Mouse (Mus musculus): Measurements from ENCODE around the gene Ddx42. TPM values are rescaled to one million over a fixed set of nuclear protein-coding genes. Genes with fewer than 3 reads are reported as not detected.
"Not testable (repeated sequence)": the region's sequence is repeated elsewhere in the genome, so short reads cannot be mapped to it uniquely, and the experiment has no call there.

Ddx42 gene
- total RNA-seq, 2 experiments from 2014 or later = 46.1 to 47.3 TPM

DNA sequence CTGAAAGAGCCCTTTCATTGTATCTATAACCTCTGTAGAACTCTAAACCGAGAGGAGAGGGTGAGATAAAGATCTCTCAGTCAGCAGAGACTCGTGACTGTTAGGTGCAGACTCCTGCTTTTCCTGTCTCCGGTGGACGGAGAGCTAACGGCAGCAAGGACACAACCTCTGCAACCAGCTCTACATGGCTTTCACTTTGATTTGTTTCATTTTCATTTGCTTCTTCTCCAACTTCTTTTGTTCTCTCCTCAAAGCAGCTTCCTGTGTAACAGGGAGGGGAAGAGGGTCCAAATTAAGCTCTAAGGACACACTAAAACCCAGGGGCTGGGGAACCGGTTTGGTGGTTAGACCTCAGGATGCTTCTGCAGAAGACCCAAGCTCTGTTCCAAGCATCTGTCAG is 16.0 kb upstream of the Ddx42 start:
- DNase-seq (ENCODE audit: low spot score in 2 of 2) = no peak

DNA sequence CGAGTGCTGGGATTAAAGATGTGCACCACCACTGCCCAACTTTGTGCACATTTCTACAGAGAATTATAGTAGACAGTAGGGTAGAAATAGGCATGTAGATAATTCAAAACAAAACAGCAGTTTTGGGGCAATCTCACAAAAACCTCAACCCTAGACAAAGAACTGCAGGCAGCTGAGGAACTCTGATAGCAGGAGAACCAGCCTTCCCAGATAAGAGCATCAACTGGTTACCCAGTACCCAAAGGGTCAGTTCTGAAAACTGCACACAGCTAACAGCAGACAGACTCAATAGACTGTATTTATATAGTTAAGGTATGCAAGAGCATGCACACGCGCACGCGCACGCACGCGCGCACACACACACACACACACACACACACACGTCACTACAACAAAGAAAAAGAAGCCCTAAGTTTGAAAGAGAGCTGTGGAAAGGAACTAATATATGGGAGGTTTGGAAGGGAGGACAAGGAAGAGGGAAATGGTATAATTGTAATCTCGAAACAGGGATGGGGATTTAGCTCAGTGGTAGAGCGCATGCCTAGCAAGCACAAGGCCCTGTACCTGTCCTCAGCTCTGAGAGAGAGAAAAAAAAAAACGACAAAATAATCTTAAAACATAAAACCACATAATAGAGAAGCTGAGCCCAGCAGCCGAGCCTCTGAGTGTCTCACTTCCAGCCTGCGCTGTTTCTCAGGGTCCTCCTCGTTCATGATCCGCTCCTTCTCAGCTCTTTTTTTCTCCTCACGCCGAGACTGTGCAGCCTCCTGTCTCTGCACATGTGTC is 15.2 kb upstream of the Ddx42 start:
- DNase-seq (ENCODE audit: low spot score in 2 of 2) = no peak

DNA sequence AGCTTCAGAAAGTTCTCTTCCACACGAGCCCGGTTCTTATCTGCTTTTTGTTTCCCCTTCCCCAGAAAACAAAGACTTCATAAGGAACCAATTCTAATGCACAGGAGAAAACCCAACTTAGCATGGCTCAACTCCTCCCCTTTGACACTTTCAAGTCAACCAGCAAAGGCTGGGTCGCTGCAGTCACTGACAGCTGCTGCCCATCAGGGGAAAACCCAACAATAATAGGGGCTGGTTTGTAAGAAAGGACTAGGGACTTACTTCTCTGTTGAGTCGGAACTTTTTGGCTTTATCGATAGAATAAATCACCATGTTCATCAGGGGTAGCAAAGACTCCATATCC is 14.6 kb upstream of the Ddx42 start, which contains the start of gene Strada:
TSS of gene Strada (minus strand) at position 46 of the 343 bp plus-strand sequence.
- no peak for DNase-seq (ENCODE audit: low spot score in 2 of 2)

DNA sequence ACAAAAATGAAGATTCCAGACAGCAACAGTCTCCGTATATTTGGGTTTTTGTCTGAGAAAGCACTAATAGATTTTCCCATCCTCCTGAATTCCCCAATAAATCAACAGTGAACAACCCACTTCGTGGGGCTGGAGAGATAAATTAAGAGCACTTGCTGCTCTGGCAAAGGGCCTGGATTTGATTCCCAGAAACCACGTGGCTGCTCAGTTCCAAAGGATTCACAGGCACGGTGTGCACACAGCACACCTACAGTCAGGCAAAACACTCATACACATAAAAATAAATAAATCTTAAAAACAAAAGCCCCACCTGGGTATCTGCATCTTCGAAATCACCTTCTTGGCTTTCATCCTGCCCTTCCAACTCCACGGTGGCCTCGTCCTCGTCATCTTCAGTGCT is 4.0 kb upstream of the Ddx42 start:
- no peak for DNase-seq (ENCODE audit: low spot score in 2 of 2)

DNA sequence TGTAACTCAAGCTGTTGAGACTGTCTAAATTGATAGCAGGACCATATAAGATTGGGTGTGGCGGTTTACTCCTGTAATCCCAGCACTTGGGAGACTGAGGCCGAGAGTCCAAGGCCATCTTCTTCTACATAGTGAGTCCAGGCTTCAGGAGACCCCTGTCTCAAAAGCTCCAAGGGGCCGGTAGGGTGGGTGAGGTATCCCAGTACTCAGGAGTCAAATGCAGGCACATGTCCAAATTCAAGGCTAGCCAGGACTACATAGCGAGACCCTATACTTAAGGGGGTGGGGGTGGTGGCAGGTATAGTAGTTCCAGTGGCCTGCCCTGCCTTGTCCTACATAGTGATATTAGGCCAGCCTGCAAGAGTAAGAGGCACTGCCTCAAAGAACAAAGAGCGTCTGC is 1.9 kb upstream of the Ddx42 start:
- no peak for DNase-seq (ENCODE audit: low spot score in 2 of 2)

DNA sequence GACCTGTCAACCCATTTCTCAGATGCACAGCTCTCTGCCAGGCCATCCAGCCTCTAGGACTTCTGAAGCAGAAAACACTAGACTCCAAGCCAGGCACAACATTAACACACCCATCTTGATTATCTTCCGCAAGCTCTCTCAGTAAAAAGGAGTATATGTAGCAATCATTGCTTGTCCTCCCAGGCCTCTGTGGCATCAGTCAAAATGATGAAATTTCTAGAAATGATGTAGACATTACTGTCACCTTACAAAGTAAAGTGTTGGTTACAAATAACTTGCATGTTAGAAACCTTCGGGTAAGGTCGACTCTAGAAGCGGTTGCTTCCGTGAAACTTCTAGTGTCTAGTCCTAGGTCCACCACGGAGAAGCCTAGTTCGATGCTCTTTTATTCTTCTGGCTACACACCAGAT is 1.3 kb upstream of the Ddx42 start:
- no peak for DNase-seq (ENCODE audit: low spot score in 2 of 2)

DNA sequence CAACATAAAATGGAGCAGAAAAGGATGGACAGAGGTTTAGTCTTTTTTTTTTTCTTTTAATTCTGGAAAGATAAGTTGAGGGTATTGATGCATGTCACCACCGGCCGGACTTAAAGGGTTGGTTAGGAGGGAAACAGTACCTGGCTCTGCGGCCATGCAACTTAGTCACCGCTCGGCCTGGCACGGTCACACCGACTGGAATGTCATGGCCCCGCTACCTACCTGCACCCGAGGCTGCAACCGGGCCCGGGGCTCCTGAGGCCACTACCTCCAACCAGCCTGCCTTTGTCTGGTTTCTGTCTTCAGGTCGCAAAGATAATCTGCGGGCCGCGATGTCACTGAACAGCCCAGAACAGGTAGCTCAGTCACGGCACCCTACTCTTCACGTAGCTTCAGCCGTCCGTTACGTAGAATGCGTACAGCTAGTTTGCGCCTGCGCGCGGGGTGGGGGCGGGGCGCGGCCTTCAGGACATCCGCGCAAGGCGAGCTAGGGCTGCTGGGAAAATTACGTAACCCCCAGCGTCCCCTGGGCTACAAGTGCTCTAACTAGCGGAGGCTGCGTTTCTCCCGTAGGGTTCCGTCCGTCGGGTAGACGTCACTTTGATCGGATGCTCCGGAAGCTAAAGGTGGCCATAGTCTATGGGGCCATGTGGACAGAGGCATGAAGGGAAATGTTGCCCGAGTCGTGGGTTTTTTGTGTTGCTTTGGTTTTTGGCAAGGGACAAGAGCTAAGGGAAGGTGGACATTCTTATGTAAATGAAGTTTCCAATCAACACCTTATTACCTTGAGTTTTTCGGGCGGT is 598 bp upstream of the Ddx42 start, which contains the start of gene Ccdc47:
TSS of gene Ccdc47 (minus strand) at position 418 of the 803 bp plus-strand sequence.
- DNase-seq (ENCODE audit: low spot score in 2 of 2) = peak; percentile 86 to 94

DNA sequence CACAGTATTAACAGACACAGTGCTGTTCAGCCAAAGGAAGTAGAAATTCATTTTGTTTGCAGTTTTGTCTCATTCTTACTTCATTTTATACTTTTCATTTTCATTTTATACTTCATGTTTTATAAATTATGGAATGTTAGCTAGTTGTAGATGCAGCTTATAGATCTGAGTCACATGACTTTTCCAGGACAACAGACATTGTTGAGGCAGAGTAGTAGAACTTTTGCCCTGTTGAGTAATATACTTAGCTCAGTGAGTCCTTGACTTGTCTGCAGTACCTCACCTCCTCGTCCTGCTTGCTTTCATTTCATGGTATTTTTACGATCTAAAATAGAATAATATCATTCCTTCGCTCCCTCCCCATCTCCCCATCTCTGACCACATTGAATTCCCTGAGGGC is 3.9 kb downstream of the Ddx42 start:
- no peak for DNase-seq (ENCODE audit: low spot score in 2 of 2)

DNA sequence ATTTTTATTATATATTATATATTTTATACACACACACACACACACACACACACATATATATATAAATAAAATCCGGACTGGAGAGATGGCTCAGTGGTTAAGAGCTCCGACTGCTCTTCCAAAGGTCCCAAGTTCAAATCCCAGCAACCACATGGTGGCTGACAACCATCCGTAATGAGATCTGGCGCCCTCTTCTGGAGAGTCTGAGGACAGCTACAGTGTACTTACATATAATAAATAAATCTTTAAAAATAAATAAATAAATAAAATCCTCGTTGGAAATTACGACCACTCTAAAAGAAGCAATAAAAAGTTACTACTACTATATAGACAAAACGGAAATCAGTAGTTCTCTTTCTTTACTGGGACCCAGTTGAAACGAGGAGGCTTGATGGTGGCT is 17.3 kb downstream of the Ddx42 start:
- DNase-seq (ENCODE audit: low spot score in 2 of 2) = not testable (repeated sequence)

DNA sequence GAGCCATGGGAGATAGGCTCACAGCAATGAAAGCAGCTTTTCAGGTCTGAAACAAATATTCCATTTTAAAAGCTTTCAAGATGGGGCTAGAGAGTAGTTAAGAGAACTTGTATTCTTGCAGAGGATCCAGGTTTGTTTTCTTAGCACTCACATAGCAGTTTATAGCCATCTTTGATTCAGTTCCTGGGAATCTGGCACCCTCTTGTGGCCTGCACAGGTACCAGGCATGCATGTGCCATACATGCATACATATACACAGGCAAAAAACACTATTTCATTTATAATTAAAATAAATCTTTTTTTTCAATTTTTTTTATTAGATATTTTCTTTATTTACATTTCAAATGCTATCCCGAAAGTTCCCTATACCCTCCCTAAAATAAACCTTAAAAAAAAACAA is 30.1 kb downstream of the Ddx42 start:
- DNase-seq (ENCODE audit: low spot score in 2 of 2) = no peak

DNA sequence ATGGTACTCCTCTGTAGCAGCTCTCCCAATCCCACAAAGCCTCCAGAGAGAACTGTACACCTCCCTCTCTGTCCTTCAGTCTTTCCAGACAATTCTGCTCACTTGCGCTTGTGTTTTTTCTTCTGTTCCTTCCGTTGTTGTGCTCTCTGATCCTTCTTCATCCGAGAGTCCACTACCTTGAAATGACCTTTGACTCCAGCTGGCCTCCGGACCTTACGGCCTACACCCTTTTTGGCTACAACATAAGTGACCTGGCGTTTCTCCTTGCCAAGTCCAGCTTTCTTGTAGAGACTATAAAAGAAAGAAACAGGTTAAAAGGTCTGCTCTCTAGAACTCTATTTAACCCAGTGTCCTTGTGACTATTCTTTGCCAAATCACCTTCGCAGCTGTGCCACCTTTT is 32.6 kb downstream of the Ddx42 start:
- no peak for DNase-seq (ENCODE audit: low spot score in 2 of 2)

DNA sequence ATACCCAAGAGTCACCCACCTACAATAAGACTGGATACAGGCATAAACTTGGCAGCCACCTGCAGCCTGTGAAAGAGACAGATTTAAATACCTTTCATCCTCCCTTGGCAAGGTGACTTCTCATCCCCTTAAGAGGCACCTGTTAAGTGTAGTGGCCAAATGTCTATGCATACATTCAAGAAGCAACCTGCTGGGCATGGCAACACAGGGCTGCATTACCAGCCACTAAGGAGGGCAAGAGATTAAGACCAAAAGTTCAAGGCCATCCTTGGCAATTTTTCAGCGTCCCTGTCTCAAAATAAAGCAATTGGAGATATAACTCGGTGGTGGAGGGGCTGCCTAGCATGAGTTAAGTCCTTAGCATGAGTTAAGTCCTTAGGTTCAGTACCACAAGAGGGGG is 38.0 kb downstream of the Ddx42 start:
- DNase-seq (ENCODE audit: low spot score in 2 of 2) = no peak

DNA sequence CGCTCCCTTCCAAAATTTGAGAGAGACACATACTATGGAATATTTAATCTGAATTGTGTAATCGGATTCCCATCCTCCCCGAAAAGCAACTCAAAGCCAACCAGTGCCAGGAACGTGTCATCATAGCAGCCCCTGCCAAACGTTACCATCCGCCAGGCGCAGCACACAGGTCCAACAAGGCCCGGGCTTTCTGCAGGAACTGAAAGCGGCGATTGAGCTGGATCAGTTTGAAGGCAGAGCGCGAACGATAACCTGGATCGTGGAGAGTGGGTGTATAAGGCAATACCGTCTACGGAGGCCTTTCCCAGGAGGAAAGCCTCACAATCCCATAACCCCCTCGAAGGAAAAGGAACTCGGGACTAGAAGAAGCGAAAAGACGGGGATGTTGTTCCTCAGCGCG is 38.4 kb downstream of the Ddx42 start:
- no peak for DNase-seq (ENCODE audit: low spot score in 2 of 2)

DNA sequence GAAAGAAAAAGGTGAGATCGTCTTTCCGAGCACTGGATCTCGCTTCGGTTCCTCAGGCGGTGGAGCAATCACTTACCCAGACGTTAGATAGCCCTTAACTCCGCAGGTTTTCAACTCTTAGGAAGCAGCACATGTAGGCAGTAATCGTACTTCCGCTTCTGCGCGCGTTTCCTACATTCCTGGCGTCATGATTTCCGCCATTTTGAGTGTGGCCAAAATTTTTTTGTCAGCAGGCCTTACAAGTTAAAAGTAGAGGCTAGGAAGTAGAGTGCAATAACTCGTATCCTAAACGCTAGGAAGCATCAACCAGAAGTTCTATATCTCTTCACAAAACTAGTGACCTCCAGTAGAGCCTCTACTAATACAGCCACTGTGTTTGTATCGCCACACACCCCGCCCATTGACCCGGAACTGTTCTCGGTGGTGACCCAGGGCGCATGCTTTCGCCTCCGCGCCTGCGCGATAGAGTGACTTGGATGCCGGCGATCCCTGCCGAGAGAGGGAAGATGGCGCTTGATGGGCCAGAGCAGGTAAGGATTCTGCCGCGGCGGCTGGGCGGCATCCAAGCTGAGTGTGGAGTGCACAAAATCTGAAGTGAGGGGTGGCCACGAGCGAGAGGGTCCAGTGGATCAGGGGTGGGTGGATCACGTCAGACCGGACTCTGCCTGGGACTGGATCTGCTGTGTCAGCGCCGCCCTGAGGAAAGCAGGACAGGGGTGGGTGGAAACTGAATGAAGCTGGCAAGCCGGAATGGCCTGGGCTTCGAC is 39.1 kb downstream of the Ddx42 start, which contains the start of the genes Ftsj3 and Psmc5:
TSS of gene Ftsj3 (minus strand) at position 395 of the 767 bp plus-strand sequence.
TSS of gene Psmc5 (plus strand) at position 470 of the 767 bp plus-strand sequence.
- peak; percentile 97 to 100 for DNase-seq (ENCODE audit: low spot score in 2 of 2)

DNA sequence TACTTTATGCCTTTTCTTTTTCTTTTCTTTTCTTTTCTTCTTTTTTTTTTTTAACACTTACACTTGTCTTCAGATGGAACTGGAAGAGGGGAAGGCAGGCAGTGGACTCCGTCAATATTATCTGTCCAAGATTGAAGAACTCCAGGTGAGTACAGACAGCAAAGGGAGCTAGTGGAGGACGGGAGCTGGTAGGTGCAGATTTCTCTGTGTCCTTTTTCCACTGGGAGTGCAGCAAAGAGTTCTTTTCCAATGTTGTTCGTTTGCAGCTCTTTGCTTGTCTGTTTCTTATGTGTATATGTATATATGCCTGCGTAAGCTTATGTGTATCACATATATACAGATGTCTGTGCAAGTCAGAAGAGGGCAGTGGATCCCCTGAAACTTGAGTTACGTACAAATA is 40.0 kb downstream of the Ddx42 start:
- DNase-seq (ENCODE audit: low spot score in 2 of 2) = no peak

DNA sequence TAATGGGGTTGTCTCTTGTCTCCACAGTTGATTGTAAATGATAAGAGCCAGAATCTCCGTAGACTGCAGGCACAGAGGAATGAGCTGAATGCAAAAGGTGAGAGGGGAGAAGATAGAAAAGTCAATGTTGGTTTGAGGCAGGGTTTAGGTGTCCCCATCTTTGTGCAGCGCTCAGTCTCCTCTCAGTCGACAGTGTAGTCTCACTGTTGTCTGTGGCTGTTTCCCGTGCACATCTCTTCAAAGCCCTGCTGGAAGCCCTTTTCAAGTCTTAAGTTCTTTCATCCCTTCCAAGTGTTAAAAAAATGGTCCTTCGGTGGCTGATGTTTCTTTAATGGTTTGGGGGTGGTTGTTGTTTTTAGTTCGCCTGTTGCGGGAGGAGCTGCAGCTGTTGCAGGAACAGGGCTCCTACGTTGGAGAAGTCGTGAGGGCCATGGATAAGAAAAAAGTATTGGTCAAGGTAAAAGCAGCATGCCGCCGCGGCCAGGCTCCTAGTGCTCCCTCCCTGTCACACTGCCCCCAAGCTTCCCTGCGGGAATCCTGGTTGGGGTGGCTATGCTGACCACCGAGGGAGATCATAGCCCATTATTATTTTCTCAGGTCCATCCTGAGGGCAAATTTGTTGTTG is 44.2 kb downstream of the Ddx42 start:
- no peak for DNase-seq (ENCODE audit: low spot score in 2 of 2)

DNA sequence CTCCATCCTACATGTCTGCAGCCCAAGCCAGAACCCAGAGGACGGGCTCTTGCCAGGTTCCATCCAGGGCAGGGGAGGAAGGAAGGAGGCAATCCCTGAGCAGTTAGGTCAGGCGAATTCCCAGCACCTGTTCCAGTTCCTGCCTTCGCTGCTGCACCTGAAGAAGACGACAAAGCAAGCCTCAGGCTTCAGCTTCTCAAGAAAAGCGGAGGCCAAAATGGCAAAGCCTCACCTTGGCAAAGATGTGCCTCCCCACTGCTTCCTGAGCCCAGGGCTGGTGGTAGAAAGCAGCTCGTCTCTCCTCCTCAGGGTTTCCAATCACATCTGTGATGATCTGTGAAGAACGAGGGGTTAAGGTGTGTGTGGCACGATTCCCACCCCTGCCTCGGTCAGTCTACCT is 47.2 kb downstream of the Ddx42 start:
- DNase-seq (ENCODE audit: low spot score in 2 of 2) = no peak

DNA sequence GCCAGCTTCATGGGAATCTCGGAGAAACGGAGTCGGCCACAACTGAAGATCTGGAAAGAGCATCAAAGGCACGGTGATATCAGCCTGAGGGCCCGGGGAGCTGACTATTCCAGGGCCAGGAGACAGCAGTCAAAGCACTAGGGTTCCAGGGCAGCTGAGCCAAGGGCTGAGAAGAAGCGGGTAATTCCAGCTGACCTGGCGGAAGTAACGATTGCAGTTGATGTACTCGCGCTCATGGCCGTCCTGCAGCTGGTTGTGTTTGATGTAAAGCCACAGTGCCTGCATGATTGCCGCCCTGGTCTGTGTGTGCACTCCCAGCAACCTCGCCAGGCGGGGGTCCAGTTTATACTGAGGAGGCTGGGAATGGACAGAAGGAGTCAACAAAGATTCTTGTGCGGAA is 48.3 kb downstream of the Ddx42 start:
- no peak for DNase-seq (ENCODE audit: low spot score in 2 of 2)

DNA sequence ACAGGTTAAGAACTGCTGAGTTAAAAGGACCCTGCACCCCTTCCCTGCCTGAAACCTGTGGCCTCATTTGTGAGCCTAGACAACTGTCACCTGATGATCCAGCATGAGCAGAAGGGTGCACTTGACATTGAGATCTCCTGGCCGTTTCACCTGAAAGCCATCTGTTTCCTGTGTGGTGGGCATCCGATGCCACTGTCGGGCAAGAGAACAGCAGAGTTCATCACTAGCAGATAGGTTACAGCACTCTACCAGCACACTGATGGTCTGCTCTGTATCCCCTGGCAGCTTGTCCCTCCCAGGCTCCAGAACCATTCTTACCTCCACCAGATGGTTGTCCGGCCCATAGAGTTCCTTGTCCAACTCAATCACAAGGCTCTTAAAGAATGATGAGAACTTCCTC is 48.8 kb downstream of the Ddx42 start:
- DNase-seq (ENCODE audit: low spot score in 2 of 2) = no peak

DNA sequence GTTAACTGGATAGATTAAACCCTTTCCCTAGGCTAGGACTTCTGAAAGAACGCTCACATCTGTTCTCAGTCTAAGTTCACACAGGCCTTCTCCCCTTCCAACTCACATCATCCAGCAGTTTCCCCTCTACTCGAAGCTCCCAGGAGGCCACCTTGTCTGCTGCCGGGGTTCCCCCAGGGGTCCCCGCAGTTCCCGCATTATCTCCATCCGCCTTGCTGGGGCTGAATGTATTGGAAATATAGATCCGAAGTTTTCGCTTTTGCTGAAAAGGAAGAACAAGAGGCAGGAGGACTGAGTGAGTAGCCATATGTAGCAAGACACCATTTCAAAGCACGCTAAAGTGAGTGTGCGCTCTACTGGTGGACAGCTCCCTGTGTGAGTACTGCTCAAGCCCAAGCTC is 49.7 kb downstream of the Ddx42 start:
- no peak for DNase-seq (ENCODE audit: low spot score in 2 of 2)

DNA sequence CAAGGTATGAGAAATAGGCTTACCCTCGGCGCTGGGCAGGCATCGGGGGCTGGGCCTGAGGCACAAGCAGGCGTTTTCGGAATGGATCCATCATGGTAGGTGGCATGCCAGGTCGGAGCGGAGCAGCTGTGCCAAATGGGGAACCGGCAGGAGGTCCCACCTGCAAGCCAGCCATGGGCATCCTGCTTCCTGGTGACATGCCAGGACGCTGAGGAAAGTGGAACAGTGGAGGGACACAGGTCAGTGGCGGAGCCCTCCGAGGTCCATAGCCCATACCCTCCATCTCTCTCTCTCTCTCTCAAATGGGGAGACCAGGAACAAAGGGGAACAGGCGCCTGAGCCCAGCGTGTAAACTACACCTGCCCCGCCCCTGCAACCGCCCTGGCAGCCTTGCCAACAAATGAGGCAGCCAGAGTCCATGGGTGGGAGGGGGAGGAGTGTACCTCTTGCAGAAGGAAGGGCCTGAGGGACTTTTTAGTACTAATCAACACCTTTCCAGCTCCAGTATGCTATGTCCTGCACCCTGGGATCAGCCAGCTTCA is 50.7 kb downstream of the Ddx42 start:
- no peak for DNase-seq (ENCODE audit: low spot score in 2 of 2)

All from gastrocnemius, postnatal 4 days (tissue).